Mouse (Mus musculus) naive thymus-derived CD4-positive, alpha-beta T cell, adult 2 months (primary cell): ENCODE measurements around the gene Arpc5l.

Experiments used
- DNase-seq: peaks from one replicate; pipeline ENCODE4 v3.0.0-alpha.2; 2011; ENCODE audit warnings: low read depth

Arpc5l gene

DNA sequence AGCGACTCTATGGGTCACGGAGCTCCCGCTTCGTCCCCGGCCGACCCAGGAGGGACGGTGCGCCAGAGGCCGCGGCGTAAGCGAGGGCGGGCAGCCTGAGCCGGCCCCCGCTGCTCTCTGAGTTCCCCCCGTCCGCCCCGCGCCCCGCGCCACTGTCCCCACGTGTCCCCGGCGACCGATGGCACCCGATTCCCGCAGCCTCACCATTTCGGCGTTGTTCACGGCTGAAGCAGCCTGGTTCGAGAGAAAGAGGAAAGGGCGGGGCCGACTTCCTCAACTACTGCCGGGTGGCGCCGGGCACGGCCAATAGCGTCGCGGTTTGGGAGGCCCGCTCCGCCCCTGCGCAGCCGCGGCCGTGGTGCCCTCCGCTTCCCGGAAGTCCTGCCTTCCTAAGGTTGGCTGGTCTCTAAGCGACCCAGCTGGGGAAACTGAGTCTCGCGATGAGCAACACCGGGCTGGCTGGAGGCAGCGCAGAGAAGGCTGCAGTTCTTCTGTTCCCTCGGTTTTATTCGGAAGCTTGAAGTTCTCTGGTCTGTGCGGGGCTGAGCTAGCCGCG, at the start of gene Arpc5l:
Gene Arpc5l, plus strand, starts transcription at position 469 of the 556 bp plus-strand sequence.
- DNase-seq: peak; percentile 93

GRCm38 (mm10) chr2:38956062-38956461, 49.1 kb upstream of the Arpc5l start:
- DNase-seq: no peak

DNA sequence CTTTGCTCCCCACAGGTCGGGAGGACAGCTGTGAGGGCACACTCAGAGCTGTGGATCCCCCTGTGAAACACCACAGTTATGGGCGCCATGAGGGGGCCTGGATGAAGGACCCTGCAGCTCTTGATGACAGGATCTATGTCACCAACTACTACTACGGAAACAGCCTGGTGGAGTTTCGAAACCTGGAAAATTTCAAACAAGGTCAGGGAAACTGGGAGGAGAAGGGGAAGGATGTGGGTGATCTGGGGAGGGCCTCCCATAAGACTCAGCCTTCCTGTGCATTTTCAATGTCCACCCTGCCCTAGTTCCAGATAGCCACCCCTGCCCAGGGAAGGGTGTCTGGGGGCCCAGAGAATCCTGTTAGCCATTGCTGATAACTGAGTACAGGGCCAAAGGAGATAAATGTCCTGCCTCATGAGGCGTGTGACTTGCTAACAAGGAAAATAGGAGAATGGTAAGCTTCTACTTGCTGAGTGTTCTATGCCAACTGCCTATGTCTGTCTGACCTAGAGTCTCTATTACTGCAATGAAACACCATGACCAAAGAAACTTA, 47.4 kb upstream of the Arpc5l start:
- no peak for DNase-seq

DNA sequence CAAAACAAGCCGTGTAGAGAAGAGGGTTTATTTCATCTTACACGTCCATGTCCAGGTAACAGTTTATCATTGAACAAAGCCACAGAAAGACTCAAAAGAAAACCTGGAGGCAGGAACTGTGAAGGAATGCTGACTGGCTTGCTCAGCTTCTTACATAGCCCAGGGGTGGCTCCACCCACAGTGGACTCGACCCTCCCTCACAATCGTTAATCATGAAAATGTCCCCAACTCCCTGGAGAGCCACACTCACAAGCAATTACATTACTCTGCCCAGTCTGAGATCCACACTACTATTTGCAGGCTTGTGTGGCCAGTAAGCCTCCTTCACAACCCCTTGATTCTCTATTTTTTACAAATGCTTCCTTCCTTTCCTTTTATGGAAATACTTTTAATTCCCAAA, 41.0 kb upstream of the Arpc5l start:
- no peak for DNase-seq

GRCm38 (mm10) chr2:38969650-38970049, 35.5 kb upstream of the Arpc5l start:
- DNase-seq: no peak

GRCm38 (mm10) chr2:38970057-38970456, 35.1 kb upstream of the Arpc5l start:
- no peak for DNase-seq

GRCm38 (mm10) chr2:38973223-38973622, 31.9 kb upstream of the Arpc5l start:
- no peak for DNase-seq

GRCm38 (mm10) chr2:38973701-38974100, 31.4 kb upstream of the Arpc5l start:
- no peak for DNase-seq

- no peak for DNase-seq
Observed at GRCm38 (mm10) chr2:38974171-38974570, 31.0 kb upstream of the Arpc5l start.

GRCm38 (mm10) chr2:38975181-38975580, 30.0 kb upstream of the Arpc5l start:
- DNase-seq: no peak

DNA sequence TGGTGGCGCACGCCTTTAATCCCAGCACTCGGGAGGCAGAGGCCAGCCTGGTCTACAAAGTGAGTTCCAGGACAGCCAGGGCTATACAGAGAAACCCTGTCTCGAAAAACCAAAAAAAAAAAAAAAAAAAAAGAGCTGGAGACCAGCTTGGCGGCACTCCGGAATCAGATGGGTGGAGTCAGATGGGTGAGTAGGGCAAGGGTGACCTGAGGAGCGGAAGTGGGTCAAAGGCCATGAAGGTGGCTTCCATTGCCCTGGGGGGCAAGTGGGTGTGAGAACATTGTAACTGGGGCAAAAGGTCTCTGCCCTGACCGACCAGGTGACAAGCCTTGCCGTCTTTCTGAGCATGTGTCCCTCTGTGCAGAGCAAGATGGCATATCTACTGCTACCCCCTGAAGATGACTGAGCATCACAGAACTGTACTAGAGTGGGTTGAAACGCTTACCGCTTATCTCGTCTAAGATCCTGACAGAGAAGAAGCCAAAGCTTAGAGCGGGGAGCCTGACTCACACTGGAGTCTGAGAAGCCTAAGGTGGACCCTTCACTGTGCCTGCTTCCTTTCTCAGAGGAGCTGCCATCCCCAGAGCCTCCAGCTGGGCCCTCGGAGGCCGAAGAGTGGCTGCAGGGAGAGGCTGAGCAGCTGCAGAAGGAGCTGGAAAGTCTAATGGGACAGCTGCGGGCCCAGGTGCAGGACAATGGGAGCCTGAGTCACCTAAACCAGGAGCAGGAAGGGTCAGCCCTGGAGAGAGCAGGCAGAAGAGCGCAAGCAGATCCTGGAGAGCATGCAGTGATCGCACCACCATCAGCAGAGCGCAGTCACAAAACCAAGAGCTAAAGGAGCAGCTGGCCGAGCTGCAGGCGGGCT, 29.0 kb upstream of the Arpc5l start:
- DNase-seq: no peak

GRCm38 (mm10) chr2:38977837-38978236, 27.3 kb upstream of the Arpc5l start:
- no peak for DNase-seq

DNA sequence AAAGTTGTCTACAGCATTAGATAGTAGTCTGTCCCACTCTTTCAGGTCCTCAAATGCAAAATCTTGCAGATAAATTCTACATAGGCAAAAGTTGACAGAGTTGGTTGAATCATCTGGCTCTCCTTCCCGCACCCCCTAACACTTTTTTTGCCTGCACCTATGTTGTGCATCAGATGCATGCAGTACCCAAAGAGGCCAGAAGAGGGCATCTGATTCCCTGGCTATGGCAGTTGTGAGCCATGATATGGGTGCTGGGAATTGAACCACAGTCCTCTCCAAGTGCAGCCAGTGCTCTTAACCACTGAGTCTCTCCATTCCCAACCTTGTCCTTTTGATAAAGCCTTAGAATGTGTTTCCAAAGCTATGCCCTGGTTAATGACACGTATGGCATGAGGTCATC, 21.7 kb upstream of the Arpc5l start:
- no peak for DNase-seq

- no peak for DNase-seq
Observed at GRCm38 (mm10) chr2:38986580-38986979, 18.6 kb upstream of the Arpc5l start.

DNA sequence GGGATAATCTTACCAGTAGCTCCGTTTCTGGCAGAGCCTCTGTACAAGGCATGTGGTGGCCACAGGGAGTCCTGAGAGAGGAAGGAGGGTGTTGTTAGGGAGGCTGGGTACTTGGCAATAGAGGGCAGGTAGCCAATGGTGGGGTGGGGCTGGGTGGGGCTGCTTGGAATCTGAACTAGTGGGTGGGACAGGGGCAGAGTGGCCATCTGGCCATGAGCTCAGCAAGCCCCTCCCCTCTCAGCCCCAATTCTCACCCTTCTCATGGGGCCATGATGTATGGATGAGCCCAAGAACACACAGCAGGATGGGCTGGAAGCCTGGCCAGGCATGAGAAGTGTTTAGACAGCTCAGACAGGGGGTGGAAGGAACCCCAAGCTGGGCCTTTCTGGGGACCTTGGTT, 17.8 kb upstream of the Arpc5l start:
- peak; percentile 13 for DNase-seq

DNA sequence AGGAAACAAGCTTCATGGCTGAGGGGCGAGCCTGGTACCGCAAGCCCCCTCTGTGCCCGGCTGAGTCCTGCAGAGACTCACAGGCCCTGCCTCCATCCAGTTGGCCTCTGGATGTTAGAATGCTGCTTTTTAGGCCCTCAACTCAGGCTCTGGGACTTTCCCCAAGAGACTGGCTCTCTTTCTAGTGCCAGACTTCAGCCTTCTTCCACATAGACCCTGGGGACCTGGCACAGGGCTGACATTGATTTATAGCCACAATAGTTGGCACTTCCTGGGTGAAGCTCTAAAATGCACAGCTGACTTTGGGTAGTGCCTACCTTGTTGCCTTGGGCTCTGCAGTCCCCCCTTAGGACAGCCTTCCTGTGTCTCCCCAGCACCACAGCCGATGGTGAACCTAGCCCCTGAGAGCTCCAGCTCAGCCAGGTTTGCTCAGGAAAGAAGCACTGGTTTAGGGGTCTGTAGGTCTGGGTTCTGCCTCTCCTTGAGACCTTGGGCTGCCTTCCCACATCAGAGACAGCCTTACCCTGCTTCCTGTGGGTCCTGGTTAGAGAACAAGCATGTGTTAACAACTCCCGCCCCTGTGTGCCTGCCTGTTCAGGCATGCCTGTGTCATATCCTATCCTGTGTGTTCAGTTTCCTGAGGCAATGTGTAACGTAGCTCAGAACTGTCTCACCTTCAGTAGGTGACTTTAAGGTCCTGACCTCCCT, 17.2 kb upstream of the Arpc5l start:
- DNase-seq: peak; percentile 76

- no peak for DNase-seq
Observed at GRCm38 (mm10) chr2:38988929-38989328, 16.2 kb upstream of the Arpc5l start.

DNA sequence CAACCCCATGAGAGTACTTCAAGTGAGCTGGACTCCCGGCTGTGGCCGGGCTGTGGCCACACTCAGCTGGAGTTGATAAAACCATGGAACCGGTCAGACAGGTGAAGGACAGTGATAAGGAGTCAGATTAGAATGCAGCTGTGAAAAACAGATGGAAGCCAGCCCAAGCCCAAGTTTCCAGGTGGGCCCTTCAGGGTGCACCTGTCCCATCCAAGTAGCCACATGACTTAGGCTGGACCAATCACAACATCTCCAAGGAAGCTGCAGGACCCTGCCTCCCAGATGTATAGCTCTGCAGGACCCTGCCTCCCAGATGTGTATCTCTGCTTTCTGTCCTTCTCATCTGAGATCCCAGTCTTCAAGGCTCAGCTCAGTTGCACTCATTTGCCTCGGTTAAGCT, 13.1 kb upstream of the Arpc5l start:
- no peak for DNase-seq

DNA sequence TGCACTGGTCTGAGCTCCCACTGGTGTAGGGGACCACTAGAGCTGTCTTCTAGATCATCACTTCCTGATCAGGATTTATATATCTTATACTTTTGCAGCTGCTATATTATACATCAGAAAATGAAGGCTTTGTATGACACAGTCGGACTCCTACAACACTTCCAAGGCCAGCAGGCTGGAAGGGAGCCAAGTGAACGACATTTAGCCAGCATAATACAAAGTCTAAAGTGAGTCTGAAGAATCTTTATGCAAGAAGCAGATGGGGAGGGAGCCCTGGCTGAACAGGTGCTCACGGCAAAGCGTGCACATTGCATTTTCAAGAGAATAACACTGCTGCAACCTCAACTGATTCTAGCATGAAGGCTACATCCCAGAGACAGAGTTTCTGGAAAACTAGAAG, 12.7 kb upstream of the Arpc5l start:
- DNase-seq: no peak

DNA sequence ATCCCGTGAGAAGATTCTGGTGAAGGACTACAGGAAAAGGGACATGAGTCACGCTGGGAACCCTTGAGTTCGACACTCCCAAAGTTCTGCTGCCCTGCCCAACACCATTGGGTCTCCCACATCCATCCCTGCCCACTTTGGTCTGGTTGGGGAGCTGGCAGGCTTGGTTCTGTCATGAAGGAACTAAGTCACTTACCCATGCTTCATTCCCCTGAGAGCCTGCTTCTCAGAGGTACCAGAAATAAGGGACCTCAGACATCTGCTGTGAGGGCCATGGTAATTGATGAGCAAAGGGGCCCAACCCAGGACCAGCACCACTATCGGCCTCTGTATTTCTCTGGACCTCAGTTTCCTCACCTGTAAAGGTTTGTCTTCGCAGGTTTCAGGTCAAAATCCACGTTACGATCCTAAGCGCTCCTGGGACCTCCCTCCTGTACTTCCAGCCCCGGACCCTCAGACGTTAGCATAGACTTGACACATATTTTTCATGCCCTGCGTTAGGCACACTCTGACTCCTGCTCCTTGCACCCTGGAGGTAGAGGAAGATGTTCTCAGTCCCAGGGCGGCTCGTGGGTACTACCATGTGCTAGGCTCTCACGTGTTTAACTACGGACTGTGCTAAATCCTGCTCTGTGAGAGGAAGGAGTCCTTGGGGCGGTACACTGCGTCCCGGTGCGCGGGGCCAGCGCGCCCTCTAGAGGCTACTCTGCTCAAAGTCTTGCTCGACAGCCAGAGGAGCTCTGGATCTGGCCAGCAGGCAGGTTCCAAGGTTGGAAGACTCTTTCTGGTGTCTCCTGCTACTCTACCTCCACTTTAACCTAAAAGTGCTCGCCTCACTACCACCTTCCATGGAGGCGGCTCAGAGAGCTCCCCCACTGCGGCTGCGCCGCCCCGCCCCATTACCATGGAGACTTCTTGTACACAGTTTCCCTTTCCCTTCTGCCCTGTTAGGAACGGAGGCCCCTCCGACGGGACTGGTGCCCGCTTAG, 7.5 kb upstream of the Arpc5l start, which contains the start of gene Wdr38:
Gene Wdr38, plus strand, starts transcription at position 91 of the 989 bp plus-strand sequence.
- peak; percentile 92 for DNase-seq

DNA sequence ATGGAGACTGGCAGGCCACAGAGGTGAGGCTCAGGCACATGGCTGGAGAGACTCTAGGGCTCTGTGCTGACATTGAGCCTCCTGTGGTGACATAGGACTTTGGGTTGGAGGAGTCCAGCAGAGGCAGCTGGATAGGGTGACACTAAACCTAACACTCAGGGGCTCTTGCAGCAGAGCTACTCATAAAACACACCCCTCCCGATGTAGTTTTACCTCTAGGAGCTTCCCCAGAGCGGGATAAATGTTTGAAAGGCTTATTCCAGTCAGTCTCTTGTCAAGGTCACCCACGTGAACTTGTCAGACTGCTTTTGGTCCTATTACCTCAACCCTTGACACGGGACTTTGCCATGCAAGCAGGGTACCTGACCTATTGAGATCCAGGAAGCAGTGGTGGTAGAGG, 5.8 kb upstream of the Arpc5l start:
- no peak for DNase-seq
